Mouse (Mus musculus): ENCODE results near the gene Grm7. TPM values are rescaled to one million over a fixed set of nuclear protein-coding genes. Genes with fewer than 3 reads are reported as not detected.

The Grm7 gene
- polyA plus RNA-seq, 1 experiment = 0.28 TPM

- H3K27me3 ChIP-seq (ENCODE audit: control insufficient read depth, insufficient read depth, insufficient read length) = no peaks in the 10 kb centered on the region
- no peak overlapping the region for H3K4me3 ChIP-seq
- H3K79me2 ChIP-seq (ENCODE audit: control insufficient read depth, insufficient read depth) = no peaks in the 10 kb centered on the region
- no peak overlapping the region for H3K4me2 ChIP-seq (ENCODE audit: low read depth)
- TF ChIP-seq SRF (IDR thresholded peaks at IDR 0.05; ENCODE audit: control insufficient read depth, insufficient read length, low read depth) (no peak), POLR2AphosphoS2 (IDR thresholded peaks at IDR 0.05; ENCODE audit: insufficient read length, low read depth) (no peak), MYOD1 (IDR thresholded peaks at IDR 0.05; ENCODE audit: control insufficient read depth in 1 of 3, insufficient read length in 2 of 3, low read depth in 2 of 3) (no peak), E2F4 (IDR thresholded peaks at IDR 0.05; ENCODE audit: insufficient read depth) (no peak), POLR2A (IDR thresholded peaks at IDR 0.05; ENCODE audit: insufficient read length, low read depth) (no peak), MYOG (IDR thresholded peaks at IDR 0.05; ENCODE audit: control insufficient read depth in 1 of 3, insufficient read depth in 1 of 3, insufficient read length in 2 of 3, low read depth in 2 of 3) (no peak), TCF3 (IDR thresholded peaks at IDR 0.05; ENCODE audit: insufficient read length, low read depth) (no peak), REST (IDR thresholded peaks at IDR 0.05; ENCODE audit: insufficient read depth, insufficient read length) (no peak), USF1 (IDR thresholded peaks at IDR 0.05; ENCODE audit: low read depth) (no peak), TCF12 (IDR thresholded peaks at IDR 0.05; ENCODE audit: insufficient read depth, poor library complexity, severe bottlenecking) (no peak), MAX (IDR thresholded peaks at IDR 0.05; ENCODE audit: low read depth) (no peak), CEBPB (IDR thresholded peaks at IDR 0.05; ENCODE audit: insufficient read depth, poor library complexity, severe bottlenecking) (no peak)
- no peaks in the 10 kb centered on the region for H3K36me3 ChIP-seq (ENCODE audit: control insufficient read depth, insufficient read depth)
- no peak overlapping the region for H3ac ChIP-seq (ENCODE audit: control insufficient read depth, insufficient read length)
Measured at GRCm38 (mm10) chr6:111057798-111058197, 412.4 kb downstream of the Grm7 start.

DNA sequence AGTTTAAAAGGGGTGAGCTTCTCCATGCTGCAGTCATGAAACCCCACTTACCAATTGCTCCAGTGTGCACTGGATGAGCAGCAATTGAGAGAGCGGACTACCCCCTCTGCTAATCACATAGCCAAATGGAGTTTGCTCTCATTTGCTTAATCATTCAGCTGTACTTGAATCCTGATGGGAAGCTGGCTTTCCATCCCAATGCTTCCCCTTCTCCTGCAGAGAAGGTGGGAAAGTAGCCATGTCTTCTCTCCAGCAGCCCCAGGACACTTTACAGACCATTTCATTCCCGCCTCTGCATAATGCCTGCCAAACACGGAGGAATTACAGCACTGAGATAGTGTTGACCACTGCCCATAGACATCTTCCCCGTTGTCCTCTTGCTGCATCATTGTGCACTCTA, 414.6 kb downstream of the Grm7 start:
- no peaks in the 10 kb centered on the region for H3K79me2 ChIP-seq (ENCODE audit: control insufficient read depth, insufficient read depth)
- no peak overlapping the region for H3ac ChIP-seq (ENCODE audit: control insufficient read depth, insufficient read length)
- no peaks in the 10 kb centered on the region for H3K27me3 ChIP-seq (ENCODE audit: control insufficient read depth, insufficient read depth, insufficient read length)
- no peak overlapping the region for H3K4me2 ChIP-seq (ENCODE audit: low read depth)
- H3K4me3 ChIP-seq = no peak overlapping the region
- H3K36me3 ChIP-seq (ENCODE audit: control insufficient read depth, insufficient read depth) = no peaks in the 10 kb centered on the region
- no peak for TF ChIP-seq POLR2A (IDR thresholded peaks at IDR 0.05; ENCODE audit: insufficient read length, low read depth)
- TF ChIP-seq POLR2AphosphoS2 (IDR thresholded peaks at IDR 0.05; ENCODE audit: insufficient read length, low read depth) = no peak
- TF ChIP-seq MYOD1 (IDR thresholded peaks at IDR 0.05; ENCODE audit: control insufficient read depth in 1 of 3, insufficient read length in 2 of 3, low read depth in 2 of 3) = no peak
- no peak for TF ChIP-seq REST (IDR thresholded peaks at IDR 0.05; ENCODE audit: insufficient read depth, insufficient read length)
- no peak for TF ChIP-seq TCF12 (IDR thresholded peaks at IDR 0.05; ENCODE audit: insufficient read depth, poor library complexity, severe bottlenecking)
- no peak for TF ChIP-seq CEBPB (IDR thresholded peaks at IDR 0.05; ENCODE audit: insufficient read depth, poor library complexity, severe bottlenecking)
- TF ChIP-seq SRF (IDR thresholded peaks at IDR 0.05; ENCODE audit: control insufficient read depth, insufficient read length, low read depth) = no peak
- no peak for TF ChIP-seq E2F4 (IDR thresholded peaks at IDR 0.05; ENCODE audit: insufficient read depth)
- TF ChIP-seq MAX (IDR thresholded peaks at IDR 0.05; ENCODE audit: low read depth) = no peak
- TF ChIP-seq TCF3 (IDR thresholded peaks at IDR 0.05; ENCODE audit: insufficient read length, low read depth) = no peak

- Histone ChIP-seq H3K27me3 (ENCODE audit: control insufficient read depth, insufficient read depth, insufficient read length) (no peaks in the 10 kb centered on the region), H3K4me2 (ENCODE audit: low read depth) (no peak overlapping the region), H3K36me3 (ENCODE audit: control insufficient read depth, insufficient read depth) (no peaks in the 10 kb centered on the region), H3K79me2 (ENCODE audit: control insufficient read depth, insufficient read depth) (no peaks in the 10 kb centered on the region), H3ac (ENCODE audit: control insufficient read depth, insufficient read length) (no peak overlapping the region), H3K4me3 (no peak overlapping the region)
- no peak for TF ChIP-seq SRF (IDR thresholded peaks at IDR 0.05; ENCODE audit: control insufficient read depth, insufficient read length, low read depth)
- TF ChIP-seq REST (IDR thresholded peaks at IDR 0.05; ENCODE audit: insufficient read depth, insufficient read length) = no peak
- TF ChIP-seq E2F4 (IDR thresholded peaks at IDR 0.05; ENCODE audit: insufficient read depth) = no peak
- no peak for TF ChIP-seq TCF3 (IDR thresholded peaks at IDR 0.05; ENCODE audit: insufficient read length, low read depth)
- no peak for TF ChIP-seq MYOD1 (IDR thresholded peaks at IDR 0.05; ENCODE audit: control insufficient read depth in 1 of 3, insufficient read length in 2 of 3, low read depth in 2 of 3)
- TF ChIP-seq POLR2AphosphoS2 (IDR thresholded peaks at IDR 0.05; ENCODE audit: insufficient read length, low read depth) = no peak
- no peak for TF ChIP-seq MAX (IDR thresholded peaks at IDR 0.05; ENCODE audit: low read depth)
Measured at GRCm38 (mm10) chr6:111084569-111084968, 439.2 kb downstream of the Grm7 start.

DNA sequence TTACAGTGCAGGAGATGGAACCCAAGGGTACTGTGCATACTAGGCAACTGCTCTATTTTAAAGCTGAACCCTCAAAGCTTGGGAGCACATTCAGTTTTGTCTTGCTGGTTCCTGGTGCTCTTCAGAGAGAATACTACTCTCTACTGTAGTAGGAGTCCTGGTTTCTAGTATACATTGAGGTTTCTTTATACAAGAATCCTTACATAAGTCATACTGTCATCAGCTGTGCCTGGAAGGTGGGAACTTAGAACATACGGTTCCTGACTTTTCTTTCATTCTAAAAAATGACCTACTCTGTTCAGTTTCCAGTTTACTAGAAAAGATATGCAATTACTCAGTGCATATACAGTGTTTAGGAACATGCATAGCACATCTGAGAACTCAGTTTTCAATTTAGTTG, 449.4 kb downstream of the Grm7 start:
- TF ChIP-seq MYOG (IDR thresholded peaks at IDR 0.05; ENCODE audit: control insufficient read depth in 1 of 3, insufficient read depth in 1 of 3, insufficient read length in 2 of 3, low read depth in 2 of 3) (no peak), CEBPB (IDR thresholded peaks at IDR 0.05; ENCODE audit: insufficient read depth, poor library complexity, severe bottlenecking) (no peak), TCF12 (IDR thresholded peaks at IDR 0.05; ENCODE audit: insufficient read depth, poor library complexity, severe bottlenecking) (no peak), E2F4 (IDR thresholded peaks at IDR 0.05; ENCODE audit: insufficient read depth) (no peak), TCF3 (IDR thresholded peaks at IDR 0.05; ENCODE audit: insufficient read length, low read depth) (no peak), REST (IDR thresholded peaks at IDR 0.05; ENCODE audit: insufficient read depth, insufficient read length) (no peak)
- Histone ChIP-seq H3K36me3 (ENCODE audit: control insufficient read depth, insufficient read depth) (no peaks in the 10 kb centered on the region), H3ac (ENCODE audit: control insufficient read depth, insufficient read length) (no peak overlapping the region), H3K27me3 (ENCODE audit: control insufficient read depth, insufficient read depth, insufficient read length) (no peaks in the 10 kb centered on the region), H3K4me3 (no peak overlapping the region), H3K4me2 (ENCODE audit: low read depth) (no peak overlapping the region), H3K79me2 (ENCODE audit: control insufficient read depth, insufficient read depth) (no peaks in the 10 kb centered on the region)

- no peaks in the 10 kb centered on the region for H3K36me3 ChIP-seq (ENCODE audit: control insufficient read depth, insufficient read depth)
- H3K27me3 ChIP-seq (ENCODE audit: control insufficient read depth, insufficient read depth, insufficient read length) = no peaks in the 10 kb centered on the region
- H3ac ChIP-seq (ENCODE audit: control insufficient read depth, insufficient read length) = no peak overlapping the region
- H3K4me3 ChIP-seq = no peak overlapping the region
- H3K4me2 ChIP-seq (ENCODE audit: low read depth) = no peak overlapping the region
- no peaks in the 10 kb centered on the region for H3K79me2 ChIP-seq (ENCODE audit: control insufficient read depth, insufficient read depth)
- no peak for TF ChIP-seq REST (IDR thresholded peaks at IDR 0.05; ENCODE audit: insufficient read depth, insufficient read length)
- no peak for TF ChIP-seq E2F4 (IDR thresholded peaks at IDR 0.05; ENCODE audit: insufficient read depth)
- no peak for TF ChIP-seq MAX (IDR thresholded peaks at IDR 0.05; ENCODE audit: low read depth)
- TF ChIP-seq MYOG (IDR thresholded peaks at IDR 0.05; ENCODE audit: control insufficient read depth in 1 of 3, insufficient read depth in 1 of 3, insufficient read length in 2 of 3, low read depth in 2 of 3) = no peak
- TF ChIP-seq USF1 (IDR thresholded peaks at IDR 0.05; ENCODE audit: low read depth) = no peak
- no peak for TF ChIP-seq CEBPB (IDR thresholded peaks at IDR 0.05; ENCODE audit: insufficient read depth, poor library complexity, severe bottlenecking)
- no peak for TF ChIP-seq SRF (IDR thresholded peaks at IDR 0.05; ENCODE audit: control insufficient read depth, insufficient read length, low read depth)
- no peak for TF ChIP-seq POLR2A (IDR thresholded peaks at IDR 0.05; ENCODE audit: insufficient read length, low read depth)
- TF ChIP-seq MYOD1 (IDR thresholded peaks at IDR 0.05; ENCODE audit: control insufficient read depth in 1 of 3, insufficient read length in 2 of 3, low read depth in 2 of 3) = no peak
- no peak for TF ChIP-seq TCF12 (IDR thresholded peaks at IDR 0.05; ENCODE audit: insufficient read depth, poor library complexity, severe bottlenecking)
- no peak for TF ChIP-seq POLR2AphosphoS2 (IDR thresholded peaks at IDR 0.05; ENCODE audit: insufficient read length, low read depth)
- no peak for TF ChIP-seq TCF3 (IDR thresholded peaks at IDR 0.05; ENCODE audit: insufficient read length, low read depth)
Measured at GRCm38 (mm10) chr6:111105485-111105884, 460.1 kb downstream of the Grm7 start.
